Mouse (Mus musculus) sigmoid colon, adult 10 weeks (tissue): Measurements from ENCODE around the gene Man2b2. TPM values are rescaled to one million over a fixed set of nuclear protein-coding genes. Genes with fewer than 3 reads are reported as not detected.

Source experiments
- polyA plus RNA-seq: library from polyadenylated mRNA; stranded (reverse); fragments of 350-450 nt; fragmentation: Illumina TruSeq; extraction: RNeasy Lipid Tissue Mini Kit (QIAGEN cat#74804); gene quantifications from one replicate; pipeline ENCODE4 v1.2.3, GENCODE M21; 2014; ENCODE audit warnings: low read depth, low replicate concordance

Man2b2 gene
- polyA plus RNA-seq: 1.2 TPM

DNA sequence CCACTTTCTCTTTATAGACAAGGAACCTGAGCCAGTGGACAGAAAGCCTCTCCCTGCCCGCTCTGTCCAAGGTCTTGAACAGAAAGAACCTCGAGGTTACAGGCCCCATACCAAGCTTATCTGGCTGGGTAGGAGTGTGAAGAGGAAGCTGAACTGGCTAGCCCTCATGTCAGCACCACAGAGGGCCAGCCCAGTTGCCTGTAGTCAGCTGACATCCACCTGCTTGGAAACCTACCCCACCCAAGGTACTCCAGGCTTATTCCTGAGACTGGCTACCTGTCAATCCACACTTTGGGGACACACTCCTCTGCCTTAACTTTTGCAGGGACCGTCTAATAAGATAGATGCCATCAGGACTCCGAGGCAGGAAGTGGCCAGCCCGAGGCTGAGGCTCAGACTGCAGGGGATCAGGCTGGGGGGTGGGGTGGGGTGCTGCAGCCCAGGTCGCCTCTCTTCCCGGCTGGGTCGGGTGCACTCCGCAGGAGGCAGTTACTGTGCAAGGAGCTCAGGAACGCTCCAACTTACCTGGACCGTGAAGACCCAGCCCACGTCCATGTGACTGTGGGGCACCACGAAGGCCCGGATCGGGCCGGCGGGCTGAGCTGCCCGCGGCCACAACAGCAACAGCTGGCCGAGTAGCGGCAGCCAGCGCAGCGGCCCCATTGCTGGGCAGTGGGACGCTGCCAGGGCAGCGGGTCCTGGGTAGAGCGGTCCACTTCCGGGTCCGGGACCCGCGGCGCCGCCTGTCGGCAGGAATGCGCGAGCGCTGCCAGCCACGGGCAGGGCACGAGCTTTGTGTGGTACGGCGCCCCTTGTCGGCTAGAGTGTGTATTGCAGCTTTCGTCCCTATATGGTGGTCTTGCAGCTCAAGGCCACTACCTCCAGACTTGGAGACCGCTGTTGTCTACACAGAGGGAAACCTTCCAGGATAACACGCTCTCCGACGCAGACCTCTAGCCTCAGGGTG is at the start of gene Man2b2:
Gene Man2b2, minus strand, starts transcription at position 741 of the 967 bp plus-strand sequence.

DNA sequence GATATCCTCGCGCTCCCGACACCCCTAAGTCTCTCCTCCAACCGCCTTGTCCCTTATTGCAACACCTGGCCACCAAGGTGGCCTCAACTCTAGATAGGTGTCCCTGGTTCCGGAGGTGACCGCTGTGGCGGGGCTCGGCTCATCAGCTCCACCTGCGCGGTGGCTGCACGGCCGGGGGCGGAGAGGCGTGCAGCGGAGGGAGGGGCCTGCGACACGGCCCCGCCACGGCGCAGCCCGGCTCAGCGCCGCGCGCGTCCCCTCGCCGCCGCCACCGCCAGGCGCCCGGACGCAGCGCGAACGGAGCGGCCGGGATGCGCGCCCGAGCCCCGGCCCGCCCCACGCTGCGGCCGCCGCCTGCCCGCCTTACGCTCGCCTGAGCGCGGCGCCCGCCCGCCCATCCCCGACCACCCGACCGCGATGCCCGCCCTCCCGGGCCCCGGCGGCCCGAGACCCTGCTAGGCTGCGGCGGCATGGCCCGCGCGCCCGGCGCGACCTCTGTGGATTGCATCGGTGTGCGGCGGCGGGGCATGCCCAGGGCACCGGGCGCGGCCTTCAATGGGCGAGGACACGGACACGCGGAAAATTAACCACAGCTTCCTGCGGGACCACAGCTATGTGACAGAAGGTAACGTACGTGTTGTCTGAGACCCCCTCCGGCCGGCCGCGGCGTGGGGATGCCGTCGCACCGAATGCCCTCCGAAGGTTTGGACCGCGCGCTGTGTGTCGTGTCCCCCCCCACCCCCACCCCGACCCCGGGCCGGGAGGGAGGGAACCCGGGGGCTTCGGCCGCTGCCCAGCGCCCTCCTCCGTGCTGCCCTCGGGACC is 38.0 kb upstream of the Man2b2 start, which contains the start of gene Ppp2r2c:
Gene Ppp2r2c, plus strand, starts transcription at position 248 of the 825 bp plus-strand sequence.

DNA sequence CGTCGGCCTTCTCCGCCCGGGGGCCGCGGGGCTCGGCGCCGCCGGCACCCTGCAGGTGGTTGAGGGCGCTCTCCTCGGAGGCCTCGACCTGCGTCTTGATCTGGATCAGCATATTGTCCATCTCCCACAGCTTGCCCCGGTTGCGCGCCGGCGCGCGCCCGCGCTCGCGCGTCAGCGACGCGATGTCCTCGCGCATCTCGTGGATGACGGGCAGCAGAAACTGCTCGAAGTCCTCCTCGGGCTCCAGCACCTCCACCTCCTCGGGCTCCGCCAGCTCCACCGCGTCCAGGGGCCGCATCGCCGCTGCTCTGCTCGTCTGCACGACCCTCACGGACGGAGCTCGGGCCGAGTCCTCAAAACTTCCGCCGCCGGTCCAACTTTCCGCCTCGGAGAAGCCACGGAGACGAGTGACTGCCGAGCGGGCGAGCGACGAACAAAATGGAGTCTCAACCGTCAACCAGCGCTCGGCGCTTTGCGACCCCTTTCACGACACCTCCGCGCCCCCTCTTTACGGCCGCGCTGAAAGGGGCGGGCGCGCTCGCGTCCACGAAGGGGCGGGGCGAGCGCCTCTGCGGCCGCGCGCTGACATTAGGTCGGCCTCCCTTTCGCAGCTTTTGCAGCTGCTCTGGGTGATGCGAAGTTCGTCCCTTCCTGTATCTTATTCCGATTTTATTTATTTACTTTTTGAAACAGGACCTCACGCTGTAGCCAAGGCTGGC is 34.0 kb downstream of the Man2b2 start, which contains the start of gene Mrfap1:
Gene Mrfap1, minus strand, starts transcription at position 477 of the 719 bp plus-strand sequence.

Other genes with a start within 250 kb of the Man2b2 start
- 23.9 TPM for gene Tbc1d14, start 237.4 kb downstream of the Man2b2 start, polyA plus RNA-seq
- gene D5Ertd579e, start 134.6 kb downstream of the Man2b2 start, polyA plus RNA-seq: 47.0 TPM
- 17.7 TPM for gene Bloc1s4, start 82.0 kb downstream of the Man2b2 start, polyA plus RNA-seq
- gene Mrfap1, start 33.9 kb downstream of the Man2b2 start, polyA plus RNA-seq: 445 TPM
- 1.5 TPM for gene Ppp2r2c, start 37.9 kb upstream of the Man2b2 start, polyA plus RNA-seq
- 1.6 TPM for gene Wfs1, start 158.6 kb upstream of the Man2b2 start, polyA plus RNA-seq